Mouse (Mus musculus) spleen, adult 10 weeks (tissue): ENCODE measurements around the gene Lce6a. TPM values are rescaled to one million over a fixed set of nuclear protein-coding genes. Genes with fewer than 3 reads are reported as not detected.

Experiments
- polyA plus RNA-seq: library from polyadenylated mRNA; stranded (reverse); fragments of 350-450 nt; fragmentation: Illumina TruSeq; extraction: RNeasy Lipid Tissue Mini Kit (QIAGEN cat#74804); gene quantifications from one replicate; pipeline ENCODE4 v1.2.3, GENCODE M21; 2015; ENCODE audit warnings: low replicate concordance; ENCODE audit not compliant: insufficient read depth

Lce6a gene
- polyA plus RNA-seq: not detected

DNA sequence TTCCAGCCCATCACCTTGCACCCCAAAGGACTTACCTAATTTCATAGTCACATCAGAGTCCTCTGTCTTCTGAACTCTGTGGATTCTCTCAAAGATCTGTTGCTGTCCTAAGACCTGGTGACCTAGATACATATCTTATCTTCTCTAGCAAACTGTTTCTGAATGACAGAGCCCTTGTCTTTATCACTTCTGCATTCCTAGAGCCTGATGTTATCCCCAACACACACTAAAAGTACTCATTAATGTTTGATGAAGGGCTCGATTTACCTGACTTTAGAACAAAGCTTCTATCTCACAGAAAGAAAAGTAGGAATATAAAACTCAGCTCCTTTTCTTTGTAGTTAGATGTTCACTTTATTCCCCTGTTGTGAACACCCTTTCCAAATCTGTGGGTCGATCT lies at the start of gene Lce6a:
TSS of gene Lce6a (minus strand) at position 101 of the 400 bp plus-strand sequence.

DNA sequence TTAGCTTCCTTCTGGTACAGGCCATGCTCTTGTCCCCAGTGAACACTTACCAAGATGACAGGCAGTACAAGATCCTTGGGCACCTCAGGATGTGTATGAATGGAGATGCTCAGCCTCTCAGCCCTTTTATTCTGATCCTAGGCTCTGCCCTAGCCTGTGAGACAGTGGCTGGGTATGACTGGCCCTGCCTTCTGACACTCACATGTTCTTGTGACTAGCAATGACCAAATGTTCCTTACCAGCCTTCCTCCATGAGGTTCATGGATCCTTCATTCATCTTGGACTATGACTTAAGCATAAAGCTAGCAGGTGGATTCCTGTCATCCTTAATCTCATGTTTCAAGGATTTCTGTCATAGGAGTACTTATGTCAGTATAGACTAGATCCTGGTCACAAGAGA lies 48.8 kb upstream of the Lce6a start, which contains the start of gene Lce1a2:
TSS of gene Lce1a2 (minus strand) at position 101 of the 400 bp plus-strand sequence.

DNA sequence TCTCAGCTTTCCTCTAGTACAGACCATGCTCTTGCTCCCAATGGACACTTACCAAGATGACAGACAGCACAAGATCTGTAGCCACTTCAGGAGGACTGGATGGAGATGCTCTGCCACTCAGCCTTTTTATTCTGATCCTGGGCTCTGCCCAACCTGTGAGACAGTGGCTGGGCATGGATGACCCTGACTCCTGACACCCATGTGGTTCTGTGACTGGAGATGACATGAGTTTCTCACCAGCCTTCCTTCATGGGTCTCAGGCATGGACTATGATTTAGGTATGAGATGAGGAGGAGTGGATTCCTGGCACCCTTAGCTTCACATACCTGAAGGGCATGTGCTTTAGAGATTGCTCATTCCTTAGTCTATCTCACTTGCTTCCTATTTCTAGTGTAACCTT lies 35.4 kb upstream of the Lce6a start, which contains the start of gene Lce1b:
TSS of gene Lce1b (minus strand) at position 101 of the 400 bp plus-strand sequence.

GRCm38 (mm10) chr3:92648207-92648606 lies 26.7 kb upstream of the Lce6a start, which contains the start of gene Lce1a1:
Lce1a1 (minus strand) TSS chr3:92648307.

GRCm38 (mm10) chr3:92607392-92607791 lies 14.1 kb downstream of the Lce6a start, which contains the start of gene 2210017I01Rik:
2210017I01Rik (minus strand) TSS chr3:92607492.

DNA sequence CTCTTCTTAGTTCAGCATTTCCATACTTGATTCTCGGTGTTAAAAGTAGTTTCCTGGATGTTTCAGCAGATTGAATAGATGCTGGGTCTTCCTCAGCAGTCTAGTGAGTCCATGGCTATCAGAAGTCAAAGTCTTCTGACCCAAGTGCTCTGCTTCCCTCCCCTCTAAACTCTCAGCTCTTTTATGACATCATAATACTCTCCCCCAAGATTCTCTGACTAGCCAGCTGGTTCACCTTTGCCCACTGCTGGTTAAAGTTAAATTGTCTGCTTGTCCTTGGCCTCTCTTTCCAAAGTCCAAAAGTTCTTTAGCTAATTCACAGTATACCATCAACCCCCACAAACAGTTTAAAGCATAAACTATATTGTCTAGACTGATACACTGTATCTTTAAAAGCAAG lies 32.6 kb downstream of the Lce6a start, which contains the start of gene Smcp:
TSS of gene Smcp (minus strand) at position 140 of the 400 bp plus-strand sequence.

GRCm38 (mm10) chr3:92573449-92574041 lies 47.9 kb downstream of the Lce6a start, which contains the start of gene Ivl:
Ivl (minus strand) TSS chr3:92573735.

Other genes starting within 250 kb of the Lce6a start
- gene Sprr2h, start 236.0 kb downstream of the Lce6a start, polyA plus RNA-seq: not detected
- gene Sprr2i, start 213.7 kb downstream of the Lce6a start, polyA plus RNA-seq: not detected
- not detected for gene Sprr2j-ps, start 203.6 kb downstream of the Lce6a start, polyA plus RNA-seq
- gene Gm9774, start 192.2 kb downstream of the Lce6a start, polyA plus RNA-seq: 1.4 TPM
- not detected for gene Sprr2k, start 189.1 kb downstream of the Lce6a start, polyA plus RNA-seq
- not detected for gene Sprr1b, start 182.9 kb downstream of the Lce6a start, polyA plus RNA-seq
- gene Sprr3, start 162.9 kb downstream of the Lce6a start, polyA plus RNA-seq: not detected
- not detected for gene Sprr1a, start 135.8 kb downstream of the Lce6a start, polyA plus RNA-seq
- not detected for gene Sprr4, start 121.2 kb downstream of the Lce6a start, polyA plus RNA-seq
- not detected for gene 2310046K23Rik, start 87.1 kb downstream of the Lce6a start, polyA plus RNA-seq
- not detected for gene Ivl, start 47.9 kb downstream of the Lce6a start, polyA plus RNA-seq
- not detected for gene Smcp, start 32.7 kb downstream of the Lce6a start, polyA plus RNA-seq
- not detected for gene 2210017I01Rik, start 14.2 kb downstream of the Lce6a start, polyA plus RNA-seq
- not detected for gene Lce1a1, start 26.6 kb upstream of the Lce6a start, polyA plus RNA-seq
- gene Lce1b, start 35.3 kb upstream of the Lce6a start, polyA plus RNA-seq: not detected
- not detected for gene Lce1a2, start 48.7 kb upstream of the Lce6a start, polyA plus RNA-seq
- not detected for gene Lce1c, start 57.6 kb upstream of the Lce6a start, polyA plus RNA-seq
- gene Lce1d, start 65.5 kb upstream of the Lce6a start, polyA plus RNA-seq: not detected
- gene Lce1e, start 87.4 kb upstream of the Lce6a start, polyA plus RNA-seq: not detected
- gene Lce1f, start 98.7 kb upstream of the Lce6a start, polyA plus RNA-seq: not detected
- gene Gm38119, start 117.4 kb upstream of the Lce6a start, polyA plus RNA-seq: not detected
- not detected for gene Lce1g, start 130.7 kb upstream of the Lce6a start, polyA plus RNA-seq
- gene Lce1h, start 143.4 kb upstream of the Lce6a start, polyA plus RNA-seq: not detected
- not detected for gene Lce1i, start 157.2 kb upstream of the Lce6a start, polyA plus RNA-seq
- gene Lce1j, start 168.9 kb upstream of the Lce6a start, polyA plus RNA-seq: not detected
- not detected for gene Lce1k, start 186.2 kb upstream of the Lce6a start, polyA plus RNA-seq
- gene Kprp, start 205.6 kb upstream of the Lce6a start, polyA plus RNA-seq: not detected
- gene Lce1l, start 229.6 kb upstream of the Lce6a start, polyA plus RNA-seq: not detected
- not detected for gene 2310050C09Rik, start 248.6 kb upstream of the Lce6a start, polyA plus RNA-seq